13 mouse cellular contexts compared by ENCODE assay signal in genomic region chr4:43401486-43401885, GRCm38 (mm10). TPM values are rescaled to one million over a fixed set of nuclear protein-coding genes. Genes with fewer than 3 reads are reported as not detected.
DNase-seq lines count a peak whose midpoint lies in the region; ATAC-seq and TF ChIP-seq lines count a peak whose summit lies in the region.
"Had no signal": no experiment of that assay in that cellular context is flagged by ENCODE, and none has a peak within 500 bp of the region (broad histone marks: within the 10 kb centered on the region; RNA-seq: fewer than 3 reads in every experiment).

No protein-coding gene starts in this region.

- intact Hi-C loops in heart, postnatal 36 days (cut with DNase I) = no loop called here
- intact Hi-C loops in left cerebral cortex, adult 2 months (cut with DNase I) = no loop called here
- intact Hi-C loops in left cerebral cortex, postnatal 14 days (cut with DNase I) = no loop called here

- H3K4me1 ChIP-seq in heart, embryonic 11.5 days (ENCODE audit: control insufficient read depth, insufficient read depth, low read length) = peaks cover 48% of the 10 kb centered on the region
- peaks cover 11% of the 10 kb centered on the region; the same call in 1 of the 2 replicates for H3K4me1 ChIP-seq in embryonic facial prominence, embryonic 11.5 days (ENCODE audit: control insufficient read depth, insufficient read depth, low read length)
- H3K4me1 ChIP-seq in midbrain, embryonic 13.5 days (replicated peaks) = peaks cover 46% of the 10 kb centered on the region

- TF ChIP-seq CTCF in left cerebral cortex, adult 2 months (IDR thresholded peaks at IDR 0.05) = no peak

- H3K27ac ChIP-seq in heart, embryonic 11.5 days (ENCODE audit: low read depth, low read length) = no peak overlapping the region
- 0 out of 2 replicates have a peak overlapping the region, but pooled peaks have one; percentile 1 for H3K27ac ChIP-seq in left cerebral cortex, adult 2 months
- H3K27ac ChIP-seq in embryonic facial prominence, embryonic 11.5 days (replicated peaks; ENCODE audit: low read depth, low read length) = no peak overlapping the region
- H3K27ac ChIP-seq in midbrain, embryonic 13.5 days = no peak overlapping the region
- H3K27ac ChIP-seq: liver, embryonic 12.5 days had no signal

- no peak overlapping the region for H3K9ac ChIP-seq in heart, embryonic 11.5 days (ENCODE audit: low read depth, low read length)
- H3K9ac ChIP-seq in embryonic facial prominence, embryonic 11.5 days (replicated peaks; ENCODE audit: low read length) = 0 out of 2 replicates have a peak overlapping the region, but pooled peaks have one; percentile 15
- peak overlapping the region; percentile 39; the same call in 1 of the 2 replicates for H3K9ac ChIP-seq in midbrain, embryonic 13.5 days (replicated peaks)
- H3K9ac ChIP-seq: liver, embryonic 12.5 days had no signal

- H3K36me3 ChIP-seq in heart, embryonic 11.5 days (ENCODE audit: control insufficient read depth, insufficient read depth, low read length) = no peaks in the 10 kb centered on the region
- no peaks in the 10 kb centered on the region for H3K36me3 ChIP-seq in embryonic facial prominence, embryonic 11.5 days (replicated peaks; ENCODE audit: control insufficient read depth, insufficient read depth, low read depth, low read length)
- H3K36me3 ChIP-seq in midbrain, embryonic 13.5 days = peaks cover 4% of the 10 kb centered on the region; the same call in 1 of the 2 replicates
- H3K36me3 ChIP-seq: liver, embryonic 12.5 days had no signal

- H3K4me2 ChIP-seq in heart, embryonic 11.5 days = 0 out of 2 replicates have a peak overlapping the region, but pooled peaks have one; percentile 16
- peak overlapping the region; percentile 11; the same call in 1 of the 2 replicates for H3K4me2 ChIP-seq in embryonic facial prominence, embryonic 11.5 days (ENCODE audit: low read depth, low read length)
- no peak overlapping the region for H3K4me2 ChIP-seq in midbrain, embryonic 13.5 days (replicated peaks)
- H3K4me2 ChIP-seq: liver, embryonic 12.5 days had no signal

- no peak overlapping the region for H3K4me3 ChIP-seq in heart, embryonic 11.5 days (ENCODE audit: low read depth, low read length)
- no peak overlapping the region for H3K4me3 ChIP-seq in left cerebral cortex, adult 2 months
- no peak overlapping the region for H3K4me3 ChIP-seq in embryonic facial prominence, embryonic 11.5 days (ENCODE audit: low read depth, low read length)
- H3K4me3 ChIP-seq in midbrain, embryonic 13.5 days (replicated peaks) = no peak overlapping the region
- H3K4me3 ChIP-seq: liver, embryonic 12.5 days had no signal

- WGBS in heart, embryonic 11.5 days (ENCODE audit: insufficient replicate concordance) = 83% methylated on average over 10 of the region's 10 CpGs
- 81% methylated on average over 10 of the region's 10 CpGs for WGBS in embryonic facial prominence, embryonic 11.5 days
- 86% methylated on average over 10 of the region's 10 CpGs for WGBS in midbrain, embryonic 13.5 days

- H3K27me3 ChIP-seq in heart, embryonic 11.5 days (ENCODE audit: control insufficient read depth, insufficient read depth, low read length) = no peaks in the 10 kb centered on the region
- no peaks in the 10 kb centered on the region for H3K27me3 ChIP-seq in embryonic facial prominence, embryonic 11.5 days (ENCODE audit: control insufficient read depth, insufficient read depth, low read length)
- H3K27me3 ChIP-seq in midbrain, embryonic 13.5 days = no peaks in the 10 kb centered on the region
- H3K27me3 ChIP-seq: Patski had no signal

- ATAC-seq in heart, embryonic 11.5 days (replicated peaks; ENCODE audit: insufficient number of reproducible peaks, low FRiP score, low TSS enrichment) = no peak
- no peak for ATAC-seq in embryonic facial prominence, embryonic 11.5 days (replicated peaks; ENCODE audit: insufficient number of reproducible peaks, low FRiP score, low TSS enrichment, low read depth)
- no peak for ATAC-seq in midbrain, embryonic 13.5 days
- ATAC-seq: liver, embryonic 12.5 days; Patski had no signal

- no peak for DNase-seq in heart, postnatal 36 days
- no peak for DNase-seq in left cerebral cortex, adult 2 months (ENCODE audit: extremely low spot score in 1 of 2, low spot score in 2 of 2)
- no peak for DNase-seq in left cerebral cortex, postnatal 14 days (ENCODE audit: low spot score in 2 of 2)
- no peak for DNase-seq in embryonic facial prominence, embryonic 11.5 days (ENCODE audit: low spot score)
- DNase-seq in ovary, postnatal 14 days (ENCODE audit: low spot score) = no peak
- no peak for DNase-seq in layer of hippocampus, adult 11-12 months (ENCODE audit: low spot score)
- DNase-seq: adrenal gland, postnatal 10 days; cerebellum, adult 11-12 months; right cerebral cortex, postnatal 4 days had no signal

- no peaks in the 10 kb centered on the region for H3K9me3 ChIP-seq in heart, embryonic 11.5 days (replicated peaks; ENCODE audit: control insufficient read depth, low read length)
- no peaks in the 10 kb centered on the region for H3K9me3 ChIP-seq in embryonic facial prominence, embryonic 11.5 days (replicated peaks; ENCODE audit: control insufficient read depth, low read length)
- H3K9me3 ChIP-seq in midbrain, embryonic 13.5 days = no peaks in the 10 kb centered on the region
- H3K9me3 ChIP-seq: liver, embryonic 12.5 days had no signal

RNA-seq across cellular contexts. Expression of gene Rusc2, which starts 19.7 kb away (rescaled TPM):
- polyA plus RNA-seq in heart, embryonic 11.5 days (2014; fragmentation: Nextera tagmentation; extraction: Ambion mirVana) = 6.3 and 7.8 TPM in 2 replicates
- 10 to 100 TPM; 45.5 to 46.0 TPM for total RNA-seq in heart, postnatal 36 days (2021)
- 100 to 1,000 TPM; 137 to 144 TPM for total RNA-seq in left cerebral cortex, adult 2 months (2021)
- total RNA-seq in left cerebral cortex, postnatal 14 days (2021) = 100 to 1,000 TPM; 128 to 142 TPM
- 7.4 TPM in 2 replicates for polyA plus RNA-seq in embryonic facial prominence, embryonic 11.5 days (2014; fragmentation: Nextera tagmentation; extraction: Ambion mirVana)
- 68.8 and 75.4 TPM in 2 replicates for polyA plus RNA-seq in midbrain, embryonic 13.5 days (2015; fragmentation: Nextera tagmentation; extraction: Ambion mirVana)

RNA-seq across cellular contexts. Expression of gene Fam166b, which starts 27.4 kb away (rescaled TPM):
- polyA plus RNA-seq in heart, embryonic 11.5 days (2014; fragmentation: Nextera tagmentation; extraction: Ambion mirVana) = 0.23 TPM in 1 of 2 replicates, not detected in the other
- total RNA-seq in heart, postnatal 36 days (2021) = not detected
- 1 to 10 TPM in 1 of 2 experiments, under 1 TPM in 1; 0.68 to 1.3 TPM for total RNA-seq in left cerebral cortex, adult 2 months (2021)
- total RNA-seq in left cerebral cortex, postnatal 14 days (2021) = under 1 TPM; 0.33 to 0.74 TPM
- 0.17 TPM in 1 of 2 replicates, not detected in the other for polyA plus RNA-seq in embryonic facial prominence, embryonic 11.5 days (2014; fragmentation: Nextera tagmentation; extraction: Ambion mirVana)
- polyA plus RNA-seq in midbrain, embryonic 13.5 days (2015; fragmentation: Nextera tagmentation; extraction: Ambion mirVana) = 0.30 and 0.83 TPM in 2 replicates
- polyA plus RNA-seq: liver, embryonic 12.5 days had no signal

RNA-seq across cellular contexts. Expression of gene Tesk1, which starts 40.3 kb away (rescaled TPM):
- polyA plus RNA-seq in heart, embryonic 11.5 days (2014; fragmentation: Nextera tagmentation; extraction: Ambion mirVana) = 5.0 and 6.1 TPM in 2 replicates
- 10 to 100 TPM; 32.8 to 33.4 TPM for total RNA-seq in heart, postnatal 36 days (2021)
- 100 to 1,000 TPM; 102 to 103 TPM for total RNA-seq in left cerebral cortex, adult 2 months (2021)
- 10 to 100 TPM; 63.7 to 69.4 TPM for total RNA-seq in left cerebral cortex, postnatal 14 days (2021)
- 8.2 TPM in 2 replicates for polyA plus RNA-seq in embryonic facial prominence, embryonic 11.5 days (2014; fragmentation: Nextera tagmentation; extraction: Ambion mirVana)
- 6.1 and 8.4 TPM in 2 replicates for polyA plus RNA-seq in midbrain, embryonic 13.5 days (2015; fragmentation: Nextera tagmentation; extraction: Ambion mirVana)

RNA-seq across cellular contexts. Expression of gene Cd72, which starts 52.9 kb away (rescaled TPM):
- polyA plus RNA-seq in heart, embryonic 11.5 days (2014; fragmentation: Nextera tagmentation; extraction: Ambion mirVana) = 1.8 and 3.3 TPM in 2 replicates
- 1 to 10 TPM in 1 of 2 experiments, under 1 TPM in 1; 0.89 to 1.6 TPM for total RNA-seq in heart, postnatal 36 days (2021)
- total RNA-seq in left cerebral cortex, adult 2 months (2021) = 1 to 10 TPM; 1.1 to 1.4 TPM
- total RNA-seq in left cerebral cortex, postnatal 14 days (2021) = under 1 TPM in 1 of 2 experiments, not detected in 1; 0.36 TPM
- 2.4 and 2.7 TPM in 2 replicates for polyA plus RNA-seq in embryonic facial prominence, embryonic 11.5 days (2014; fragmentation: Nextera tagmentation; extraction: Ambion mirVana)
- polyA plus RNA-seq in midbrain, embryonic 13.5 days (2015; fragmentation: Nextera tagmentation; extraction: Ambion mirVana) = 4.1 and 4.7 TPM in 2 replicates
